Mouse (Mus musculus): ENCODE data around the gene Erp27.

Erp27 gene

DNA sequence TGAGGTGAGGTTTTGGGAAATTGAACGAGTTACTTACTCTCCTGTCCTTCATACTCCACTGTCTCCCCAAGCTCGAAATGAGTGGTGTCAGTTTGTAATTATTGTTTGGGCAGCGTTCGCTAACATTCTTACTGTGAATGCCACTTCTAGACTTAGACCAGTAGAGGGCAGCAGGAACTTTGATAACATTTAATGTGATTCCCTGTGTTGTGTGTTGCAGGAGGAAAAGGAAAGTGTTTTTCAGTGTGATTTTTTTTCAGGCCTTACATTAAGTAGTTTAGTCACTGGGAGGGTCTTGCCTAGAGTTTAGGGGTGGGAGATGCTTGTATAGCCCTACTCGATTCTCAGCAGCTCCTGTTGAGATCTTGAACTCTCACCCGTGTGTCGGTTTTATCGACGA lies 61.0 kb downstream of the Erp27 start:
- no peak for DNase-seq (ENCODE audit: low spot score)

DNA sequence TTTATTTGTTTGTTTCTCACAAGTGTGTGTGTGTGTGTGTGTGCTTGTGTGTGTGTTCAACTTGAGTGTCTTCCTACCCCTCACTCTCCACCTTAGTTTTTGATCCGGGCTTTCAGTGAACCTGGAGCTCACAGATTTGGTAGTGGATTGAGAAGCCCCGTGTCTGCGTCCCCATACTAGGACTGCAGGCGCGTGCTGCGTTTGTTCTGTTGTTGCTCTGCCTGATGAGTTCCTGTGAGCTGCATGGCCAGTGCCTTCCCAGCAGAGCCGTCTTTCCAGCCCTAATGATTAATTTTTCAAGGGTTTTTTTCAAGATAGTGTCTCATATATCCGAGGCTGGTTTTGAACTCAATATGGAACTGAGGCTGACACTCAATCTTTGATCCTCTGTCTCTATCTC lies 63.6 kb downstream of the Erp27 start:
- DNase-seq (ENCODE audit: low spot score) = no peak

DNA sequence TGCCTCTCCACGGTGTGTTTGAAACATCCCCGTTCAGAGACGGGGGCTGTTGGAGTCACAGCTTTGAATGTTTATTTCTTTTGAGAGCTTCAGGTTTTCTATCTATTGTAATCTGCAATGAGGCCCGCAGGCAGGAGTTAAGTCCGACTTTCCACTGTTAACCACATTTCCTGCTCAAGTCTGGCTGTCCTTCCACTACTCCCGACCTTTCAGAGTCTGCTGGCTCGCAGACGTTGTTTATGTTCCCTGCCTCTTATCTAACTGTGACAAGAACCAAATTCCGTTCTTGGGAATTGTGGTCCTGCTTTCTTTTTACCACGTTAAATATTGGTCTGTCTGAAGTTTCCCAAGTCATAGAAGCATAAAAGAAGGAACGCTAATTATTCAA lies 64.1 kb downstream of the Erp27 start:
- no peak for DNase-seq (ENCODE audit: low spot score)

Data from urinary bladder, postnatal 10 days (tissue).